Mouse (Mus musculus) lung, embryonic 14.5 days (tissue): ENCODE data around the gene Rasgef1b. TPM values are rescaled to one million over a fixed set of nuclear protein-coding genes. Genes with fewer than 3 reads are reported as not detected.
A peak's percentile ranks its signal among the peaks of the same experiment; 100 is the strongest.

Experiments
- ATAC-seq: fragments of 200-750 bp; cut with Nextera tagmentation; 2 replicates; pipeline ENCODE4 v1.8.0; 2017; ENCODE audit warnings: mild to moderate bottlenecking, moderate TSS enrichment, moderate library complexity; ENCODE audit not compliant: insufficient read depth
- DNase-seq: peaks from one replicate; pipeline ENCODE4 v3.0.0-alpha.2; 2015
- H3K27ac ChIP-seq: fragments of 300-500 bp; sonication (generic); 2 replicates; pipeline ENCODE4 v1.5.1; 2014; ENCODE audit warnings: low read depth, mild to moderate bottlenecking, moderate library complexity
- H3K27me3 ChIP-seq: fragments of 300-500 bp; sonication (generic); 2 replicates; pipeline ENCODE4 v1.6.1; 2014; ENCODE audit warnings: low read length, control low read depth; ENCODE audit not compliant: insufficient read depth
- H3K36me3 ChIP-seq: fragments of 300-500 bp; sonication (generic); 2 replicates; pipeline ENCODE4 v1.6.1; 2014; ENCODE audit warnings: control low read depth; ENCODE audit not compliant: insufficient read depth
- H3K4me1 ChIP-seq: fragments of 300-500 bp; sonication (generic); 2 replicates; pipeline ENCODE4 v1.6.1; 2014; ENCODE audit warnings: antibody characterized with exemption, control low read depth; ENCODE audit not compliant: insufficient read depth
- H3K4me2 ChIP-seq: fragments of 300-500 bp; sonication (generic); 2 replicates; pipeline ENCODE4 v1.6.1; 2014; ENCODE audit warnings: mild to moderate bottlenecking
- H3K4me3 ChIP-seq: fragments of 300-500 bp; sonication (generic); 2 replicates; pipeline ENCODE4 v1.5.1; 2014; ENCODE audit warnings: low read depth, low read length
- H3K9ac ChIP-seq: fragments of 300-500 bp; sonication (generic); 2 replicates; pipeline ENCODE4 v1.6.1; 2014
- H3K9me3 ChIP-seq: fragments of 300-500 bp; sonication (generic); 2 replicates; pipeline ENCODE4 v1.6.1; 2016; ENCODE audit warnings: low read depth, low read length, control low read depth
- CTCF ChIP-seq: IDR thresholded peaks from 2 replicates; pipeline ENCODE4 v1.5.1; 2016; ENCODE audit warnings: antibody characterized with exemption, low read depth
- WGBS: fragments of 180-500 bp; shearing (Covaris S2); extraction: QIAGEN DNeasy Blood & Tissue Kit; methylation state at CpG from one replicate; pipeline ENCODE4 v1.1.7; 2014; 5-methylcytosine and 5-hydroxymethylcytosine counted together
- polyA plus RNA-seq: library from polyadenylated mRNA; unstranded; fragments of >200 nt; fragmentation: Nextera tagmentation; extraction: Ambion mirVana; gene quantifications from 2 replicates; pipeline ENCODE4 v1.2.1, GENCODE M21; 2014

Rasgef1b gene
- polyA plus RNA-seq, 1 experiment from 2014 or later: 15.9 TPM

GRCm38 (mm10) chr5:99385737-99386136 is 343.1 kb downstream of the Rasgef1b start:
- Histone ChIP-seq H3K4me1 (peaks cover 17% of the 10 kb centered on the region; the same call in 1 of the 2 replicates), H3K4me2 (no peak overlapping the region), H3K9me3 (no peaks in the 10 kb centered on the region), H3K4me3 (no peak overlapping the region), H3K27ac (no peak overlapping the region), H3K9ac (no peak overlapping the region), H3K27me3 (no peaks in the 10 kb centered on the region), H3K36me3 (no peaks in the 10 kb centered on the region)
- TF ChIP-seq CTCF: no peak
- DNase-seq (no peak), ATAC-seq (no peak)
- 70% methylated on average over 8 of the region's 8 CpGs for WGBS

- WGBS: 74% methylated on average over 1 of the region's 1 CpGs
These were observed 343.8 kb downstream of the Rasgef1b start for GRCm38 (mm10) chr5:99385090-99385489.

GRCm38 (mm10) chr5:99383783-99384281 is 345.0 kb downstream of the Rasgef1b start:
- H3K4me3 ChIP-seq: no peak overlapping the region
- no peak for DNase-seq
- WGBS: 67% methylated on average over 13 of the region's 13 CpGs
- H3K36me3 ChIP-seq: no peaks in the 10 kb centered on the region
- H3K27ac ChIP-seq: no peak overlapping the region
- H3K27me3 ChIP-seq: no peaks in the 10 kb centered on the region
- peaks cover 18% of the 10 kb centered on the region; the same call in 1 of the 2 replicates for H3K4me1 ChIP-seq
- no peak overlapping the region for H3K4me2 ChIP-seq
- no peak for ATAC-seq
- H3K9me3 ChIP-seq: no peaks in the 10 kb centered on the region
- no peak overlapping the region for H3K9ac ChIP-seq
- no peak for TF ChIP-seq CTCF

More at GRCm38 (mm10) chr5:99385090-99385489, 343.8 kb downstream of the Rasgef1b start:
- no peak for DNase-seq
- no peak overlapping the region for H3K27ac ChIP-seq
- H3K4me1 ChIP-seq: peaks cover 17% of the 10 kb centered on the region; the same call in 1 of the 2 replicates
- no peaks in the 10 kb centered on the region for H3K36me3 ChIP-seq
- no peak overlapping the region for H3K9ac ChIP-seq
- no peak overlapping the region for H3K4me2 ChIP-seq
- no peak for ATAC-seq
- H3K9me3 ChIP-seq: no peaks in the 10 kb centered on the region
- H3K4me3 ChIP-seq: no peak overlapping the region
- TF ChIP-seq CTCF: no peak
- no peaks in the 10 kb centered on the region for H3K27me3 ChIP-seq

GRCm38 (mm10) chr5:99382786-99383185 is 346.1 kb downstream of the Rasgef1b start:
- Histone ChIP-seq H3K27me3 (no peaks in the 10 kb centered on the region), H3K4me2 (no peak overlapping the region), H3K27ac (no peak overlapping the region), H3K4me1 (peaks cover 17% of the 10 kb centered on the region; the same call in 1 of the 2 replicates), H3K4me3 (no peak overlapping the region), H3K9me3 (no peaks in the 10 kb centered on the region), H3K9ac (no peak overlapping the region), H3K36me3 (no peaks in the 10 kb centered on the region)
- ATAC-seq (no peak), DNase-seq (peak; percentile 54)
- TF ChIP-seq CTCF: no peak
- WGBS: 56% methylated on average over 5 of the region's 5 CpGs

GRCm38 (mm10) chr5:99381639-99382038 is 347.2 kb downstream of the Rasgef1b start:
- 81% methylated on average over 2 of the region's 2 CpGs for WGBS
- ATAC-seq: no peak
- no peak for TF ChIP-seq CTCF

GRCm38 (mm10) chr5:99380882-99381281 is 348.0 kb downstream of the Rasgef1b start:
- ATAC-seq (no peak), DNase-seq (no peak)
- Histone ChIP-seq H3K27me3 (no peaks in the 10 kb centered on the region), H3K4me2 (no peak overlapping the region), H3K4me1 (peaks cover 9% of the 10 kb centered on the region; the same call in 1 of the 2 replicates), H3K36me3 (no peaks in the 10 kb centered on the region), H3K9me3 (no peaks in the 10 kb centered on the region), H3K27ac (no peak overlapping the region), H3K9ac (no peak overlapping the region), H3K4me3 (no peak overlapping the region)
- WGBS: 87% methylated on average over 9 of the region's 9 CpGs
- TF ChIP-seq CTCF: no peak

More at GRCm38 (mm10) chr5:99381639-99382038, 347.2 kb downstream of the Rasgef1b start:
- no peak overlapping the region for H3K4me3 ChIP-seq
- no peaks in the 10 kb centered on the region for H3K27me3 ChIP-seq
- no peaks in the 10 kb centered on the region for H3K36me3 ChIP-seq
- H3K4me1 ChIP-seq: peaks cover 15% of the 10 kb centered on the region; the same call in 1 of the 2 replicates
- no peak for DNase-seq
- H3K9ac ChIP-seq: no peak overlapping the region
- no peak overlapping the region for H3K27ac ChIP-seq
- no peak overlapping the region for H3K4me2 ChIP-seq
- H3K9me3 ChIP-seq: no peaks in the 10 kb centered on the region

GRCm38 (mm10) chr5:99380166-99380565 is 348.7 kb downstream of the Rasgef1b start:
- H3K27ac ChIP-seq: no peak overlapping the region
- no peak for ATAC-seq
- no peak for DNase-seq

More at GRCm38 (mm10) chr5:99380166-99380565, 348.7 kb downstream of the Rasgef1b start:
- no peak for TF ChIP-seq CTCF
- no peak overlapping the region for H3K4me2 ChIP-seq
- no peak overlapping the region for H3K9ac ChIP-seq
- no peaks in the 10 kb centered on the region for H3K27me3 ChIP-seq
- 12% methylated on average over 12 of the region's 12 CpGs for WGBS
- H3K9me3 ChIP-seq: no peaks in the 10 kb centered on the region
- peaks cover 9% of the 10 kb centered on the region; the same call in 1 of the 2 replicates for H3K4me1 ChIP-seq
- no peak overlapping the region for H3K4me3 ChIP-seq
- no peaks in the 10 kb centered on the region for H3K36me3 ChIP-seq
